Mouse (Mus musculus) WW6 (cell line): ENCODE results near the gene Kiss1.

Experiments used
- DNase-seq: peaks from one replicate; pipeline ENCODE4 v3.0.0-alpha.2; 2013; ENCODE audit warnings: low read depth, low spot score

The Kiss1 gene

GRCm38 (mm10) chr1:133321267-133321925, at the start of gene Kiss1:
Gene Kiss1, plus strand, starts transcription at chr1:133321875.
- no peak for DNase-seq

DNA sequence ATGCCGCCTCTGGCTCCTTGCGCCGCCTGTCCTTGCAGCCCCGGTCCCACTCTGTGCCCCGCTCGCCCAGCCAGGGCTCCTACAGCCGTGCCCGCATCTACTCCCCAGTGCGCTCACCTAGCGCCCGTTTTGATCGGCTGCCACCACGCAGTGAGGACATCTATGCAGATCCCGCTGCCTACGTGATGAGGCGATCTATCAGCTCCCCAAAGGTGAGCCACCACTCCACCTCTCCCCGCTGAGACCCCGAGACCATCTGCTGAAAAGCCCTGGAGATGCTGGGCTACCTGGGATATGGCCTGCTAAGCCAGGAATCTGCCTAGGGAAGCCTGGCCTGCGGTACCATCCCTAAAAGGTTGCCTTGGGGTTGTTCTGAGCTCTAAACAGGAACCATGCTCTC, 47.5 kb upstream of the Kiss1 start:
- DNase-seq = no peak

- no peak for DNase-seq
These were observed 44.7 kb upstream of the Kiss1 start for GRCm38 (mm10) chr1:133276983-133277382.

DNA sequence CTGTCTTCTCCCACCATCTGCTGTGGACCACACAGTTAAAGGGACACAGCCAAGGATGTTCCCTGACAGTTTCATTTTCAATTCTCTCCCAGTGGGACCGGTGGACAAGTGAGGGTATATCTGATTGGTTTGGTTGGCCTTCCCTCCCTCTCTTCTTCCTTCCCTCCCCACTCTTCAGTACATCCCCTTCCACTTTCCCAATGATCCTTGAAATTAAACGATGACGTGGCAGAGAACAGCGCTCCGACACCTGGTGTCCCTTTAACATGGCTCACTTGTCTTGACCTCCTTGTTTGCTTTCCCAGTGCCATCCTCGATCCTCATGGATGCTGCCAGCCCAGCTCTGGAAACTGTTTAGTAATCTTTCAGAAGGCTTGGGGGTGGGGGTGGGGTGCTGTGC, 43.1 kb upstream of the Kiss1 start:
- DNase-seq = no peak

DNA sequence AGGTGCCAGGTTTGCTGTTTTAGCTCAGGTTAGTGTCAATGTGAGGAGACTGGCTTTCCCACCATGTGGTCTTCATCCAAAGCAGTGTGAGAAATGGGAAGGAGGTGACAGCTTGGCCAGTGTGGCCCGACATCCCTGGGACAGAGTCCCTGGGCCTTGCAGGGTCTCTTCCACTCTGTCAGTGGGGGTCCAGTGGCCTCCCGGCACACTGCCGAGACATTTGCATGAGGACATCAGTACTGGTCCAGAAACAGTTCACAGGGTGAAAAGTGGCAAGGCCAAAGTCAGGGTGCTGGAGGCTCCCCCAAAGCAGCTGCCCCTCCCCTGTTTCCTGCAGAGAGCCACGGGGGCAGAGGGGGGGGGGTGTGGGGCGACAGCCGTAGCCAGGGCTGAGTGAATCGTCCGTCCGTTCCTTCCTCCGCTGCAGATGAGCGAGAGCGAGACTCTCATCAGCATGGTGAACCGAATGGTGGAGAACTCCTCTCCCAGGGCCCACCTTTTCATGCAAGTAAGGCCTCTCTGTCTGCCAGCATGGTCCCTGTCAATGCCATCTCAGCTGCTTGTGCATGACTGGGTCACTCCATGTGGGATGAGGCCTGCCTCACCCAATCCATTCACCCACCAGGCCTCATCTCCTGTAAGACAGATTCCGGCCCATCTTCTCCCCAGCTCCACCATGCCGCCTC, 42.6 kb upstream of the Kiss1 start:
- no peak for DNase-seq

DNA sequence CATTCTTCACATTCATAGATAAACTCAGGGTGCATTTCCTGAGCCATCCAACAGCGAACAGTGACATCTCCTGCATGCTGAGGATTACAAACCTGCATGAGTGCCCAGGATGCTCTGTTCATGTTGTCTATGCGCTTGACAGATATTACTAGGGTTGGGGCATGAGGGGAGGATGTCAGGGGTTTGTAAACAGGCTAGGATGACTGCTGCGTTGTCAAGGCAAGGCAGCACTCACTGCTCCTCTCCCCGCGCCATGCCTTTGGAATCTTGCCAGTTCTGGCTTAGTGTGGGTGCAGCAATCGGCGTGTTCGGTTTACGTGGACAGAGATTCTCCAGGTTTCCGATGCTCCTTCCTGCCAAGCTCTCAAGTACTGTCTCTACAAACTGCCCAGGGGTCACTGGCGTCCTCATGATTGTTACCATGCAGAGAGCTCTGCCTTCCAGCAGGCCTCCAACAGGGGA, 42.0 kb upstream of the Kiss1 start:
- DNase-seq = no peak

- no peak for DNase-seq
These were observed 41.1 kb upstream of the Kiss1 start for GRCm38 (mm10) chr1:133280537-133280936.

DNA sequence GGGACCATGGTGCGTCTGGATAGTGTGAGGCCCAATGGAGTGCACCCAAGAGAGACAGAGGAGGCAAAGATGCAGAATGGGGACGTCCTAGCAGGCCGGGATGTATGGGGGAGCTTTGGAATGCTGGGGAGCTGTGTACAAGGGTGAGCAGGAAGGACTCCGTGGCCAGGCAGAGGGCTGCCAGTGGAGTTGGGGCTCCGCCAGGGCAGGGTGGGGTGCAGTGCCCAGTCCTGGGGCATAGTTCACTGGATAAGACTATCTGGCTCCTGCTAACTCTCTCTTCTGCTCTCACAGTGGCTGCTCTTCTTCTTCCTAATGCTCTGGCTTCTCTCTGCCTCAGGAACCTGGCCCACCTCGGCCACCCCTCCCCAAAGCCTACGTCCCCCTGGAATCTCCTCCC, 35.8 kb upstream of the Kiss1 start:
- DNase-seq = no peak

GRCm38 (mm10) chr1:133287051-133287450, 34.6 kb upstream of the Kiss1 start:
- no peak for DNase-seq

DNA sequence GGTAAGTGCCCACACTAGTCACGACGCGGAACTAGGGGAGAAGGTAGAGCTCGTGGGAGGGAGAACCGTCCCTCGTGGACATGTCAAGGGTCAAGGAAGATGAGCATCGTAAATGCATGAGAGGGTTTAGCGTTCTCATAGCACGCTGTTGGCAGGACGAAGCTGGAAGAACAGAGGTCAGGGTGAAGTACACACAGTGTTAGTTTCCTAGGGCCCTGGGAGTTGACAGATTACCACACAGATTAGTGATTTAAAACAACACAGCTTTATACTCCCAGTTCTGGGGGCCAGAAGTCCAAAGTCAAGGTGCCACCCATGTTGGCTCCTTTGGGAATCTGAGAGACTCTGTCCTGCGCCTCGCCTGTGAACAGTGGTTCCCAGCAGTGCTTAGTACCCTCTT, 33.8 kb upstream of the Kiss1 start:
- DNase-seq = no peak

DNA sequence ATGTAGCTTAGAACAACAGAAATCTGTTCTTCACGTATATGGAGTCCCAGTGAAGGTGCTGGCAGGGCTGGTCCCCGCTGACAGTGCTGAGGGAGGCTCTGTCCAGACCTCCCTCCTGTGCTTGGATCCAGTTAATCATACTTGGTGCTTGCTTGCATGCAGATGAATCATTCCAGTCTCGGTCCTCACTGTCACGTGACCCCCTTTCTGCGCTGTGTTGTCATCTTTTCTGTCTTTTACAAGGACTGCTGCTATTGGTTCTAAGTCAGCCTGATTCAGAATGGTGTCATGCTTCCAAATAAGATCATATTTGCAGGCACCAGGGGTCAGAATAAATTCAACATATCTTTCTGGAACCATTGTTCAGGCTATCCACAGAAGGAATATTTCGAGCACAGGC, 29.8 kb upstream of the Kiss1 start:
- no peak for DNase-seq

GRCm38 (mm10) chr1:133292608-133293007, 29.1 kb upstream of the Kiss1 start:
- no peak for DNase-seq

DNA sequence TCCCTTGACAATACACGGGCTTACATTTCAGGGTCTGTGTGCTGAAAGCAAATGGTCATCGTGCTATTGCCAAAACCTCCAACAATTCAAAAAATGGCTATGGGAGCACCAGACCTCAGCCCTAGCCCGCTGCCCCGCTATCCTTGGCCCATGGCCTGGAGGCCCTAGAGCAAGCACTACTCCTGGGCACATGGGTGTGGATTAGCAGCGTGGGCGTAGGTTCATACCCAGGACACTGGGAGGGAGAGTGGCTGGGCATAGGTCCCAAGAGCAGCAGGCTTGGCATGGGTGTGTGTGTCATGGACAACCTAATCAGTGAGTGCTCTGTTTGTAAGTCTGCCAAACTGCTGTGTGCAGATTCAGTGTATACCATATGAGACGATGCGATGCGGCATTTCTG, 25.3 kb upstream of the Kiss1 start:
- DNase-seq = no peak

DNA sequence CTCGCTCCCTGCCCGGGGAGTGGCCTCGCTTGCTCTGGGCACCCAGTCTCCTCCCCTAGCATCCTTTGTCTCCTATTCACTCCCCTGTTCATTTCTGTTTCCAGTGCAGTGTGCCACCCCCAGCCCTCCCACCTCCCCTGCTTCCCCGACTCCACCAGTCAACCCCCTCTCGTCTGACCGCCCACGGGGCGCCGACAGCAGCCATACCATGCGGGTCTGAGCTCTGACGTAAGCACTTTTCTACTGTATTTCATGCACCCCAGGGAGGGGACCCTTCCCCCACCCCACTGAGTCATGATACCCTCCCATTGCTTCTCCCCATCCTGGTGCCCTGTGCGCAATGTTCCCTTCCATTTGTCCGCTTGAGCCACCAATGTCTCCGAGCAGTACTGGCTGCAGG, 22.9 kb upstream of the Kiss1 start:
- DNase-seq = no peak

DNA sequence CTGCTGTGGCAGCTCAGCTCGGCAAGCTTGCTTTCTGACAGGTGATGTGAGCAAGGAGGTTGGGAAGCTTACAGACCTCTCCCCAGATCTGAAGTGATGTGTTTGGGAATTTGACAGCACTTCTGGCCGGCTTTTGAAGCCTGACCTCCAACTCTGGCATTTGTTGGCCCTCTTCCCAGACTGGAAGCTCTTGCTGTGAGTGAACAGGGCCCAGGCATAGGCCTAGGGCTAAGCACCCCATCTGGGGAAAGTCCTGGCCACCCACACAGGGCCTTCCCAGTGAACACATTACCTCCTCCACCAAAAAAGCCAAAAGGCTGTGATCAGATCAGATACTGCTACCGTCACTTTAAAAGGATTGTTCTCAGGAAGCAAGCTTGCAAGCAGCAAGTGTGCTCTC, 19.1 kb upstream of the Kiss1 start:
- no peak for DNase-seq

- no peak for DNase-seq
These were observed 14.8 kb upstream of the Kiss1 start for GRCm38 (mm10) chr1:133306842-133307241.

DNA sequence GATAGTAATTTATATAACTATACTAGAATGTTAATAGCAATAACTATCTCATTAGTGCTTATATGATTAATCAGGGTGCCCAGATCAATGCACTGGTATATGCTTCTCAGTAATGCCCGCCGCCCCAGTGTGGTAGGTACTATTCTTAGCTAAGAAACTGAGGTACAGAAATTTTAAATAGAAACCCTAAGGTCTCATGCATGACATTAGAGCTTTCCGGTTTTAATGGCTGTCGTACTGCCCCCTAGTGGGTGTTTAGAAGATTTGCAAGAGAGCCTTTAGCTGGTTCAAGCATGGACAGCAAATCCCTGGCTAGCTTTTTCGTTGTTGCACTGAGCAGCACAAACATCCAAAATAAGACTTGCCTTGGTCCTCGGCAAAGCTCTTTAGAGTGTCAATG, 14.4 kb upstream of the Kiss1 start:
- no peak for DNase-seq

- no peak for DNase-seq
These were observed 11.9 kb upstream of the Kiss1 start, which contains the start of gene Golt1a for GRCm38 (mm10) chr1:133309652-133310267. Gene Golt1a, plus strand, starts transcription at chr1:133309800.

DNA sequence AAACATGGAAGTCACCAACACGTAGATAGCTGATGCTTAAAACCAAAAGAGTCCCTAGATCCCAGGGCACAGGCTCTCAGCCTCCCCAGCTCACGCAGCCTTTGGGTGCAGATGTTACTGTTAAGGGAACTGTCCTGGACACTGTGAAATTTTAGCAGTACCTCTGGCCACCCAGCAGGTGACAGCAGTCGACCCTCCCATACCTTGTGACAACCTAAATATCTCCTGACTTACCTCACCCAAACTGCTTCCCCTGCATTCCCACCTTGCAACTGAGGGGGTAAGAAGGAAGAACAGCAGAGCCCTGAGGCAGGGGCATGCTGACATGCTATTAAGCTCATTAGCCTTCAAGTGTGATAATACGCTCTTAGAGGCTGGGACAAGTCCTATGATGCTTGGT, 10.4 kb upstream of the Kiss1 start:
- DNase-seq = no peak

DNA sequence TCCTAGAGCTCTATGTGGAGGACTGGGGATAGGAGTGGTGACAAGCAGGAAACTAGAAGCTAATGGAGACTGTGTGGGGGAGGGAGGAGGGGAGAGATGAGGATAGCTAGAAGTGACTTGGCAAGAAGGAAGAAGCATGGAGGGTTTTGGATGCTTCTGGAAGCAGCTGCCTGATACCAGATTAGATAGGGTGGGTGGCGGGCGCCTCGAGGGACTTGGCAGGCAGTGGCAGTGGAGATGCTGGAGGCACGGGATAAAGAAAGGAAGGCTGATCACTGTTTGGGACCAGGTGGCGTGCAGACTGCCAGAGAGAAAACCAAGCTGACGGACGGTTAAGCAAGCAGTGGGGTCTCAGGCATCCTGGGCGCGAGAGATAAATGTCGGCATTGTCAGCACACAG, 9.7 kb upstream of the Kiss1 start:
- no peak for DNase-seq

GRCm38 (mm10) chr1:133314364-133314763, 7.3 kb upstream of the Kiss1 start:
- DNase-seq = peak; percentile 61

DNA sequence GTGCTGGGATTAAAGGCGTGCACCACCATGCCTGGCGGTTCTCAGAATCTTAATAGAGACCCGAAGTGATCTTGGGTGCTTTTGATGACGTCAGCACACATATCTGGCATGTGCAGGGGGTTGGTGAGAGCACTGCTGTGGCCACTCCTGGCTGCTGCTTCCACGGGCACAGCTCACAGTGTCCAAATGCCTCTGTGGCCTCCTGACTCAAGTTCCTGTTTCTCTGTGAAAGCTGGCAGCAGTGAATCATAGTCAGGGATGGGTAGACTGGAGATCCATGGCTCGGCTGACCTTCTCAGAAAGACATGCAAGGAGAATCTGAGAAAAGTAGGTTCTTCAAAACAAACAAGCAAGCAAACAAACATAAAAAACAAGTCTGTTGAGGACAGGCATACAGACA, 5.9 kb upstream of the Kiss1 start:
- DNase-seq = no peak

GRCm38 (mm10) chr1:133316577-133316976, 5.1 kb upstream of the Kiss1 start:
- no peak for DNase-seq
